Mouse (Mus musculus) ZHBTc4 (cell line): ENCODE measurements around the gene Rabggta.
A peak's percentile ranks its signal among the peaks of the same experiment; 100 is the strongest.

ENCODE experiments used
- DNase-seq: peaks from one replicate; pipeline ENCODE4 v3.0.0-alpha.2; 2011; ENCODE audit warnings: low read depth, low spot score

The Rabggta gene

GRCm38 (mm10) chr14:55697226-55697625 is 24.8 kb downstream of the Rabggta start:
- no peak for DNase-seq

GRCm38 (mm10) chr14:55689433-55689832 is 32.6 kb downstream of the Rabggta start:
- DNase-seq: no peak

GRCm38 (mm10) chr14:55682118-55682493 is 40.0 kb downstream of the Rabggta start:
- DNase-seq: no peak

GRCm38 (mm10) chr14:55681160-55682117 is 40.6 kb downstream of the Rabggta start, which contains the start of gene Tinf2:
Gene Tinf2 (minus strand): TSS chr14:55681820.
- peak; percentile 98 for DNase-seq

GRCm38 (mm10) chr14:55677615-55678014 is 44.4 kb downstream of the Rabggta start:
- no peak for DNase-seq

- DNase-seq: no peak
Measured at GRCm38 (mm10) chr14:55672741-55673060, 49.4 kb downstream of the Rabggta start.

- DNase-seq: peak; percentile 99
Measured at GRCm38 (mm10) chr14:55671833-55672740, 50.0 kb downstream of the Rabggta start, which contains the start of the genes Gmpr2 and Nedd8. Gene Gmpr2 (plus strand): TSS chr14:55671941. Gene Nedd8 (minus strand): TSS chr14:55672124.

GRCm38 (mm10) chr14:55671486-55671832 is 50.6 kb downstream of the Rabggta start:
- no peak for DNase-seq
